Mouse (Mus musculus) B cell, adult 2 months (primary cell): Measurements from ENCODE around the gene Cd200r1.
A peak's percentile ranks its signal among the peaks of the same experiment; 100 is the strongest.
"Not testable (repeated sequence)": the region's sequence is repeated elsewhere in the genome, so short reads cannot be mapped to it uniquely, and the experiment has no call there.

ENCODE experiments used
- DNase-seq, 2 experiments: peaks; one replicate each; pipeline ENCODE4 v3.0.0; 2022

Gene Cd200r1

GRCm38 (mm10) chr16:44767506-44767905 is 2.0 kb downstream of the Cd200r1 start:
- no peak for DNase-seq

DNA sequence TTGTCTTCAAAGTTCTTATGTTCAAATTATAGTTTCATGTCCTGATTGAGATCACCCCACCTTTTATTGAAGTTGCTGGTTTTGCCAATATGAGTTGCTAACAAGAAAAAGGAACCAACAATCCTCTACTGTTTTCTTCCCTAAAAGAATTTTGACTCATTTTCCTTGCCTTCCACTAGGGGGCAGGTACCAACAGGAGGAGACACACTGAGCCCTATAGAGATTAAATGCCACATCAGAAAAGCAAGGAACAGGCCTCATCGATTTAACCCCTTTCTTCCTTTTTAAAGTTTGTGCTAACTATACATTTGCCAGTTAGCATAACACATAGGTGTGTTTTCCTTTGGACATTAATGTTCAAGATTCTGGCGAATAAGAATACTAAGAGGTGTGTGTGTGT is 2.4 kb downstream of the Cd200r1 start:
- DNase-seq: peak; percentile 30

GRCm38 (mm10) chr16:44772577-44772976 is 7.0 kb downstream of the Cd200r1 start:
- no peak for DNase-seq

DNA sequence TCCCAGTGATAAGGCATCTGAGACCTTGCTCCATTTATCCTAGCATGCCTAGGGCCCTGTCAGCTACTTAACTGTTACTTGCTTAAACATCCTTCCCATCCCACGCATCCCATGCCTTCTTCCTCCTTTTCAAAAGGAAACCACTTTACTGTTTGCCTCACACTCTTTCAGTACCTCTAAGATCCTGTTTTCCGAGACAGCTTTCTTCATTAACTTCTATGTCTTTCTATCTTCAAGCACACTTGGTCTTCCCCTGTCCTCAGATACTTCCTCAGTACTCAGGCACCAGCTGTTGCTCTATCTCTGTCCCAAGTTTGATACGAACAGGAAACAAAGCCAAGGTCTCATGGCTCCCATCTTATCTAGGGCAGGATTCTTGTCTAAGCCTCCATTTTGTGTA is 8.1 kb downstream of the Cd200r1 start:
- DNase-seq: no peak

DNA sequence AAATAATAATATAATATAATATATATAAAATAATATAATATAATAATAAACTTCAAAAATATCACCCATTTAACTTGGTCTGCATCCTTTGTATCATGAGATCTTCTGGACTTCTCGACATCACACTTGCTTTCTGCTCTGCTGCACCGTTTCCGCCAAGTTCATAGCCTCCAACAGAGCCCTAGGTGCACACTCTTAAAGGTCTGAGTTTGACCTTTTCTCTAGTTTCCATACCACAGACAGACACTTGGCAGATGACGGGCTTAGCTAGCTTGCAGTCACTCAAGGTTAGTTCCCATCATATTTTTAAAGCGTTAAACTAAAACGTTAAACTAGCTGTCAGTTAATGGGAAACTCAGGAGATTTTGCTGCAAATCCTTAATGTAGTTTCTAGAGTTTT is 8.7 kb downstream of the Cd200r1 start:
- no peak for DNase-seq

- DNase-seq: peak; percentile 12 to 17
Measured at GRCm38 (mm10) chr16:44778538-44779147, 13.1 kb downstream of the Cd200r1 start.

DNA sequence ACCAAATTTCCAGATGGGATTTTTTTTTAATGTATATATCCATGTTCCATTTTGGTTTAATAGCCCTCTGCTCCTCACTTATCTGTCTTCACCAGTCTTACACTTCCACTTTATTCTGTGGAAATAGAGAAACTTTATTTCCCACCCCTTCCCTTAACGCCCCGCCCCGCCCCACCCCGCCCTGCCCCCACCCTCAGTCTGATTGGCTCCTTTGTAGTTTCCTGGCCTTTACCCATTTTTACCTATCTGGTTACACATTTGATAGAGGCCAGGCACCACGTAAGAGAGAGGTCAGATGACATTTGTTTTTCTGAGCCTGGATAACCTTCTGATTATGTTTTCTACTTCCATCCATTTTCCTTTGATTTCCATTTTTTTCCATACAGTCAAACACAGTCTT is 14.0 kb downstream of the Cd200r1 start:
- DNase-seq: no peak

GRCm38 (mm10) chr16:44780751-44781150 is 15.2 kb downstream of the Cd200r1 start:
- DNase-seq: no peak

DNA sequence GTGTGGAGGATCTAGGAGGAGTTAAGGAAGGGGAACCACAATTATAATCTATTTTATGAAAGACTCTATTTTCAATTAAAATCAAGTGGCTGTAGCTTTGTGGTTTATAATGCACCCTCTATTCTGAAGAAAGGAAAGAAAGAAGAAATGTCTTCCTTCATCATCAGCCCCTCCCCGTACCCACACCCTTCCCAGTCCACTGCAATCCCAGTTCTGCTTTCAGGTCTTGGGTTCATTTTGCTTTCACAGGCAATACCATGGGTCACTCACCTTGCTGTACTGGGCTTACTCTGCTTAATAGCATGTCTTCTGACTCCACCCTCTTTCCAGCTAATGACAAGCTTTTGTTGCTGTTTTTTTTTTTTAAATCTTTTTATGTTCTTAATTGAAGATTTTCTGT is 21.4 kb downstream of the Cd200r1 start:
- no peak for DNase-seq

GRCm38 (mm10) chr16:44794416-44794815 is 28.9 kb downstream of the Cd200r1 start:
- DNase-seq: no peak

- no peak for DNase-seq
Measured at GRCm38 (mm10) chr16:44805976-44806375, 40.4 kb downstream of the Cd200r1 start.

GRCm38 (mm10) chr16:44810223-44810622 is 44.7 kb downstream of the Cd200r1 start:
- DNase-seq: not testable (repeated sequence)

DNA sequence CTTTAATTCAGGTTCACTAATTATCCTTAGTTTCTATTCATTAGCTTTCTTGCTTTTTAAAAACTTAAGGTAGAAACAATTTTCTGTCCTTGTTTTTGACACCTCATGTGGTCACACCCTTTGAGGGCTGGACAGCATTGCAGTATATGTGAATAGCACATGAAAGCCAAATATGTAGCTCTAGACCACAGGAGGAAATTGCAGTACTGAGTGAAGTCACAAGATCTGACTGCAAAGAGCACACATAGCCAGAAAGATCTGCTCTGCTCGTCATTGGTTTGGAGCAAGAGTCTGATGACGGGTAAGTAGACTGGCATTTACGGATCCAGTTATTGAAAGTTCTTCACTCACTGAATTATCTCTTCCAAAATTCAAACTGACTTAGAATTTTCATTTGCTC is 46.0 kb downstream of the Cd200r1 start, which contains the start of gene Cd200r4:
Gene Cd200r4 (plus strand): TSS at position 190 of the 400 bp plus-strand sequence.
- DNase-seq: no peak

- no peak for DNase-seq
Measured at GRCm38 (mm10) chr16:44812468-44813065, 47.0 kb downstream of the Cd200r1 start.

DNA sequence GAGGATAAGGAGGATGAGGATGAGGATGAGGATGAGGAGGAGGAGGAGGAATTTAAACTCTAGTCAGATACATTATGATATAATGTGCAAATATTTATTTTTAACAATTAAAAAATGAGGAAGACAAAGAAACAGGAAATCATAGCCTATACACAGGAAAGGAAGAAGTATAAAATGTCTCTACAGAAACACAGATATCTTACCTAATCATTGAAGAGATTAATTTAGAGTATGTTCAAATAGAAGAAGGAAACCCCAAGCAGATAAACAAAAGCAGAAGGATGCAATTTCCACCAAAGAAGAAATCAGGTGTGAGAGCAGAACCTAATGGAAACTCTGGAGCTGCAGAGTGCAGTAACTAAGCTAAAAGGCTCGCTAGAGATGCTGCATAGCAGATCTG is 52.5 kb downstream of the Cd200r1 start:
- DNase-seq: no peak

DNA sequence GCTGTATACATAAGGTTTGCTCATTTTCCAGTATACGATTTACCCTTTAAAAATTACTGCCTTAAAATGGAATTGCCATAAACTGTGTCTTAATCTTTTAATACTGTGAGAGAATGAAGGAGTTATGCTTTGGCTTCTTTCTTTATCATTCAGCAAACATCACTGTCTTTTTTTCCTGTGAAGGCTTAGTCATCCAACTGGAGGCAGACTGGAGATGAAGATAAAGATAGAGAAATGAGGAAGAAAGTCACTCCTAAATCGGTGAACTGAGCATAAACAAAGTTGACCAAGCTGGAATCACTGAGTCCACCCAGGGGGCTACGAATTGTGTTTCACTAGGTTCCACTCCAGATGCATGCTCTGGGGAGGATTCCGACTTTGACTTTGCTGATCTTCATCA is 55.0 kb downstream of the Cd200r1 start:
- DNase-seq: no peak

- DNase-seq: no peak
Measured at GRCm38 (mm10) chr16:44832286-44832685, 66.8 kb downstream of the Cd200r1 start.

GRCm38 (mm10) chr16:44833189-44833588 is 67.7 kb downstream of the Cd200r1 start:
- not testable (repeated sequence) for DNase-seq
